ENCODE assay signal across 27 mouse cellular contexts in the genomic region with DNA sequence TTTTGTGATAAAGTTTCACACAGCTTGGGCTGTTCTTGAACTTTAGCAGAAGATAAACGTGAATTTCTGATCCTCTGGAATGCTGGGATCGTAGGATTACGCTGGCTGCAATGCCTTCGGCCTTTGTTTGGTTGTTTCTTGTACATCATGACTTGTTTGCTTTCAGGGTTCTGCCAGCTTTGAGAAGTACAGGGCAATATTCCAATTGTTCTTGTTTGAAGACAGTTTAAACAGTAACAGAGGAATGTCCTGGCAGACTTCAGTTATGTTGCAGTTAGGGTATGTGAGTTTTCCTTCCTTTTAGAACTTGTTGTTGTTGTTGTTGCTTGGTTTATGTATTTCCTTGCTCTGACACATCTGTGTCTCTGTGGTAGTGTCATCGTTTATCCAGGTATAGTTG. TPM values are rescaled to one million over a fixed set of nuclear protein-coding genes. Genes with fewer than 3 reads are reported as not detected.
DNase-seq lines count a peak whose midpoint lies in the region; ATAC-seq and TF ChIP-seq lines count a peak whose summit lies in the region.
"Had no signal": no experiment of that assay in that cellular context is flagged by ENCODE, and none has a peak within 500 bp of the region (broad histone marks: within the 10 kb centered on the region; RNA-seq: fewer than 3 reads in every experiment).

No protein-coding gene starts in this region.

- no peak for ATAC-seq in intestine, postnatal 0 days
- ATAC-seq in intestine, embryonic 16.5 days, result no peak
- ATAC-seq in liver, embryonic 14.5 days (ENCODE audit: insufficient read depth), result no peak
- no peak for ATAC-seq in midbrain, embryonic 11.5 days (ENCODE audit: low FRiP score)
- ATAC-seq in midbrain, embryonic 14.5 days (ENCODE audit: low FRiP score, low TSS enrichment), result no peak
- ATAC-seq: CD4-positive, CD25-positive, alpha-beta regulatory T cell, adult 4 months; forebrain, embryonic 15.5 days had no signal

- no peak overlapping the region for H3K4me2 ChIP-seq in intestine, postnatal 0 days (replicated peaks; ENCODE audit: low read depth)
- no peak overlapping the region for H3K4me2 ChIP-seq in intestine, embryonic 16.5 days (ENCODE audit: low read depth, low read length)
- peak overlapping the region; percentile 11; the same call in 1 of the 2 replicates for H3K4me2 ChIP-seq in liver, embryonic 14.5 days (ENCODE audit: low read depth)
- no peak overlapping the region for H3K4me2 ChIP-seq in midbrain, embryonic 11.5 days
- H3K4me2 ChIP-seq in midbrain, embryonic 14.5 days (ENCODE audit: low read length), result no peak overlapping the region
- H3K4me2 ChIP-seq: forebrain, embryonic 15.5 days; heart, embryonic 11.5 days; hindbrain, embryonic 14.5 days; limb, embryonic 15.5 days; lung, embryonic 15.5 days; midbrain, embryonic 12.5 days had no signal

- WGBS in intestine, postnatal 0 days, result 37% methylated on average over 5 of the region's 5 CpGs
- WGBS in intestine, embryonic 16.5 days, result 45% methylated on average over 5 of the region's 5 CpGs
- 58% methylated on average over 5 of the region's 5 CpGs for WGBS in liver, embryonic 14.5 days (ENCODE audit: insufficient replicate concordance)
- 86% methylated on average over 5 of the region's 5 CpGs for WGBS in midbrain, embryonic 11.5 days
- 87% methylated on average over 5 of the region's 5 CpGs for WGBS in midbrain, embryonic 14.5 days

- no peaks in the 10 kb centered on the region for H3K4me1 ChIP-seq in intestine, postnatal 0 days (replicated peaks; ENCODE audit: control insufficient read depth, insufficient read depth, low read length)
- H3K4me1 ChIP-seq in intestine, embryonic 16.5 days (ENCODE audit: control insufficient read depth, insufficient read depth, low read length), result no peaks in the 10 kb centered on the region
- H3K4me1 ChIP-seq in liver, embryonic 14.5 days (replicated peaks; ENCODE audit: control insufficient read depth in 2 of 2, insufficient read depth in 2 of 2, low read length in 1 of 2), result peaks cover 0 to 2% of the 10 kb centered on the region in 2 experiments; a peak in 1 of 4 replicates
- H3K4me1 ChIP-seq in midbrain, embryonic 11.5 days (ENCODE audit: control insufficient read depth, insufficient read depth, low read length), result no peaks in the 10 kb centered on the region
- H3K4me1 ChIP-seq in midbrain, embryonic 14.5 days (ENCODE audit: control insufficient read depth, insufficient read depth, low read length), result no peaks in the 10 kb centered on the region
- H3K4me1 ChIP-seq: forebrain, embryonic 10.5 days; forebrain, embryonic 15.5 days; limb, embryonic 10.5 days; midbrain, embryonic 12.5 days had no signal

- no peaks in the 10 kb centered on the region for H3K9me3 ChIP-seq in intestine, postnatal 0 days (ENCODE audit: control insufficient read depth)
- no peaks in the 10 kb centered on the region for H3K9me3 ChIP-seq in intestine, embryonic 16.5 days (ENCODE audit: control insufficient read depth, low read length)
- no peaks in the 10 kb centered on the region for H3K9me3 ChIP-seq in liver, embryonic 14.5 days (ENCODE audit: control insufficient read depth, low read length)
- H3K9me3 ChIP-seq in midbrain, embryonic 11.5 days (ENCODE audit: control insufficient read depth, low read length), result no peaks in the 10 kb centered on the region
- H3K9me3 ChIP-seq in midbrain, embryonic 14.5 days (ENCODE audit: control insufficient read depth, low read length), result no peaks in the 10 kb centered on the region
- H3K9me3 ChIP-seq: forebrain, embryonic 10.5 days; forebrain, embryonic 15.5 days; limb, embryonic 10.5 days; limb, embryonic 15.5 days; lung, embryonic 15.5 days; midbrain, embryonic 12.5 days had no signal

- H3K9ac ChIP-seq in intestine, postnatal 0 days (ENCODE audit: low read depth, low read length), result no peak overlapping the region
- no peak overlapping the region for H3K9ac ChIP-seq in intestine, embryonic 16.5 days (ENCODE audit: low read depth, low read length)
- no peak overlapping the region for H3K9ac ChIP-seq in liver, embryonic 14.5 days (replicated peaks)
- H3K9ac ChIP-seq in midbrain, embryonic 11.5 days (ENCODE audit: low read length), result no peak overlapping the region
- H3K9ac ChIP-seq in midbrain, embryonic 14.5 days (replicated peaks; ENCODE audit: low read length), result no peak overlapping the region
- H3K9ac ChIP-seq: forebrain, embryonic 15.5 days; hindbrain, embryonic 14.5 days; limb, embryonic 15.5 days; lung, embryonic 15.5 days; midbrain, embryonic 12.5 days had no signal

- H3K27me3 ChIP-seq in intestine, postnatal 0 days (replicated peaks; ENCODE audit: control insufficient read depth, insufficient read depth, low read length), result no peaks in the 10 kb centered on the region
- H3K27me3 ChIP-seq in intestine, embryonic 16.5 days (replicated peaks; ENCODE audit: control insufficient read depth, insufficient read depth, low read length), result no peaks in the 10 kb centered on the region
- no peaks in the 10 kb centered on the region for H3K27me3 ChIP-seq in liver, embryonic 14.5 days (ENCODE audit: control insufficient read depth, insufficient read depth, low read length)
- no peaks in the 10 kb centered on the region for H3K27me3 ChIP-seq in midbrain, embryonic 11.5 days (ENCODE audit: control insufficient read depth, insufficient read depth, low read length)
- H3K27me3 ChIP-seq in midbrain, embryonic 14.5 days (ENCODE audit: control insufficient read depth, insufficient read depth, low read length), result no peaks in the 10 kb centered on the region
- H3K27me3 ChIP-seq: forebrain, embryonic 15.5 days; lung, embryonic 15.5 days; midbrain, embryonic 12.5 days had no signal

- DNase-seq in liver, embryonic 14.5 days (ENCODE audit: low read depth in 3 of 3, low spot score in 3 of 3), result no peak
- no peak for DNase-seq in liver
- peak; percentile 39 for DNase-seq in midbrain, embryonic 11.5 days (ENCODE audit: low spot score, missing footprints)
- DNase-seq in midbrain, embryonic 14.5 days, result no peak
- DNase-seq in yolk sac, embryonic 10.5 days (ENCODE audit: low spot score), result peak; percentile 32
- DNase-seq in heart, postnatal 4 days, result no peak
- DNase-seq: adrenal gland, postnatal 36 days; cerebellum, adult 18-20 months; cerebellum, postnatal 14 days; gastrocnemius, adult 2 months; gastrocnemius, postnatal 36 days; heart, adult 18-20 months; layer of hippocampus, adult 9-11 months; thymus, adult 2 months; thymus, postnatal 36 days had no signal

- no peak for TF ChIP-seq CTCF in intestine, postnatal 0 days (IDR thresholded peaks at IDR 0.05; ENCODE audit: low read depth)
- no peak for TF ChIP-seq CTCF in liver, embryonic 14.5 days (IDR thresholded peaks at IDR 0.05; ENCODE audit: low read depth)

- no peak overlapping the region for H3K4me3 ChIP-seq in intestine, postnatal 0 days (ENCODE audit: low read depth, low read length)
- H3K4me3 ChIP-seq in intestine, embryonic 16.5 days (ENCODE audit: low read length), result no peak overlapping the region
- no peak overlapping the region for H3K4me3 ChIP-seq in liver, embryonic 14.5 days (ENCODE audit: insufficient read depth in 1 of 2, low read depth in 2 of 2, low read length in 2 of 2)
- H3K4me3 ChIP-seq in midbrain, embryonic 11.5 days (ENCODE audit: low read depth, low read length), result no peak overlapping the region
- no peak overlapping the region for H3K4me3 ChIP-seq in midbrain, embryonic 14.5 days (replicated peaks; ENCODE audit: low read depth, low read length)
- H3K4me3 ChIP-seq: forebrain, embryonic 10.5 days; forebrain, embryonic 15.5 days; gastrocnemius, adult 2 months; limb, embryonic 10.5 days; limb, embryonic 15.5 days; lung, embryonic 15.5 days; midbrain, embryonic 12.5 days had no signal

- H3K36me3 ChIP-seq in intestine, postnatal 0 days (ENCODE audit: control insufficient read depth, insufficient read depth), result no peaks in the 10 kb centered on the region
- no peaks in the 10 kb centered on the region for H3K36me3 ChIP-seq in intestine, embryonic 16.5 days (ENCODE audit: control insufficient read depth, insufficient read depth, low read length)
- no peaks in the 10 kb centered on the region for H3K36me3 ChIP-seq in liver, embryonic 14.5 days (replicated peaks; ENCODE audit: control insufficient read depth, insufficient read depth, low read depth)
- no peaks in the 10 kb centered on the region for H3K36me3 ChIP-seq in midbrain, embryonic 11.5 days (ENCODE audit: control insufficient read depth, insufficient read depth, low read length)
- no peaks in the 10 kb centered on the region for H3K36me3 ChIP-seq in midbrain, embryonic 14.5 days (ENCODE audit: control insufficient read depth, insufficient read depth, low read length)
- H3K36me3 ChIP-seq: forebrain, embryonic 10.5 days; forebrain, embryonic 15.5 days; limb, embryonic 10.5 days; limb, embryonic 15.5 days; lung, embryonic 15.5 days; midbrain, embryonic 12.5 days had no signal

- TF ChIP-seq EP300 in liver, embryonic 14.5 days (IDR thresholded peaks at IDR 0.05; ENCODE audit: low read depth), result no peak

- peak overlapping the region; percentile 35; the same call in 1 of the 2 replicates for H3K27ac ChIP-seq in intestine, postnatal 0 days (ENCODE audit: low read depth, low read length)
- no peak overlapping the region for H3K27ac ChIP-seq in intestine, embryonic 16.5 days (ENCODE audit: low read length)
- H3K27ac ChIP-seq in liver, embryonic 14.5 days, result no peak overlapping the region
- no peak overlapping the region for H3K27ac ChIP-seq in midbrain, embryonic 11.5 days (ENCODE audit: low read depth, low read length)
- no peak overlapping the region for H3K27ac ChIP-seq in midbrain, embryonic 14.5 days (replicated peaks; ENCODE audit: low read depth, low read length)
- H3K27ac ChIP-seq: forebrain, embryonic 10.5 days; forebrain, embryonic 15.5 days; gastrocnemius, adult 2 months; hindbrain, embryonic 14.5 days; limb, embryonic 10.5 days; limb, embryonic 15.5 days; lung, embryonic 15.5 days; midbrain, embryonic 12.5 days had no signal

RNA-seq across cellular contexts. Expression of gene Tgfa, which starts 18.8 kb away (rescaled TPM):
- polyA plus RNA-seq in intestine, postnatal 0 days (2015; fragmentation: Nextera tagmentation; extraction: Ambion mirVana), result 7.5 and 8.4 TPM in 2 replicates
- 6.0 and 7.0 TPM in 2 replicates for polyA plus RNA-seq in intestine, embryonic 16.5 days (2015; fragmentation: Nextera tagmentation; extraction: Ambion mirVana)
- 0.96 and 0.99 TPM in 2 replicates for polyA plus RNA-seq in liver, embryonic 14.5 days (2012; rRNA removed)
- polyA plus RNA-seq in liver, embryonic 14.5 days (2014; fragmentation: Nextera tagmentation; extraction: Ambion mirVana), result 1.7 and 2.2 TPM in 2 replicates
- 1.4 and 1.7 TPM in 2 replicates for polyA plus RNA-seq in midbrain, embryonic 11.5 days (2014; fragmentation: Nextera tagmentation; extraction: Ambion mirVana)
- polyA plus RNA-seq in midbrain, embryonic 14.5 days (2014; fragmentation: Nextera tagmentation; extraction: Ambion mirVana), result 8.6 and 9.7 TPM in 2 replicates
- 1 to 10 TPM; 3.5 to 4.6 TPM for total RNA-seq in heart, postnatal 4 days (2021)
- total RNA-seq: megakaryocyte, adult 5-6 weeks had no signal

Comparison
In these comparisons a context has a peak if more than half of its experiments do, and no peak if none do; other contexts are left out.
1. DNase-seq: peak in midbrain, embryonic 11.5 days (single experiment) and yolk sac, embryonic 10.5 days (single experiment); none in liver, embryonic 14.5 days (0 of 3), liver (single experiment), midbrain, embryonic 14.5 days (single experiment) and heart, postnatal 4 days (single experiment).